Mouse (Mus musculus) embryonic fibroblast, embryonic 13.5 days (primary cell): ENCODE results near the gene Cipc. TPM values are rescaled to one million over a fixed set of nuclear protein-coding genes. Genes with fewer than 3 reads are reported as not detected.

Experiments used
- H3K27ac ChIP-seq: 2 replicates; pipeline ENCODE4 v1.5.1; 2012; ENCODE audit warnings: low read length, control low read depth, inconsistent platforms; ENCODE audit not compliant: insufficient read depth
- H3K4me1 ChIP-seq: 2 replicates; pipeline ENCODE4 v1.6.1; 2011; ENCODE audit warnings: low read length; ENCODE audit not compliant: control insufficient read depth, insufficient read depth
- H3K4me3 ChIP-seq: 2 replicates; pipeline ENCODE4 v1.5.1; 2011; ENCODE audit warnings: mild to moderate bottlenecking, control low read depth, low read length; ENCODE audit not compliant: insufficient read depth
- CTCF ChIP-seq: IDR thresholded peaks from 2 replicates; pipeline ENCODE4 v1.5.1; 2011; ENCODE audit warnings: mild to moderate bottlenecking, control low read depth, low read length, moderate library complexity, borderline replicate concordance; ENCODE audit not compliant: insufficient read depth
- POLR2A ChIP-seq: IDR thresholded peaks from 2 replicates; pipeline ENCODE4 v1.6.1; 2011; ENCODE audit warnings: low read depth, mild to moderate bottlenecking, control low read depth, low read length, moderate library complexity
- polyA plus RNA-seq: library from polyadenylated mRNA; stranded (reverse); fragments of >200 nt; gene quantifications from 2 replicates; pipeline ENCODE4 v1.2.4, GENCODE M21; 2011; ENCODE audit warnings: low read depth; ENCODE audit not compliant: missing spikeins, insufficient read length

The Cipc gene
- polyA plus RNA-seq, 1 experiment, result 25.1 TPM

GRCm38 (mm10) chr12:86947681-86948401 lies 998 bp downstream of the Cipc start:
- TF ChIP-seq CTCF (no peak), POLR2A (no peak)
- H3K27ac ChIP-seq, result peak overlapping the region; percentile 48
- H3K4me3 ChIP-seq, result peak overlapping the region; percentile 66
- H3K4me1 ChIP-seq, result peaks cover 8% of the 10 kb centered on the region

GRCm38 (mm10) chr12:86948627-86949026 lies 1.8 kb downstream of the Cipc start:
- no peak overlapping the region for H3K4me3 ChIP-seq
- TF ChIP-seq CTCF, result no peak
- no peak for TF ChIP-seq POLR2A
- H3K4me1 ChIP-seq, result peaks cover 8% of the 10 kb centered on the region
- H3K27ac ChIP-seq, result peak overlapping the region; percentile 48

DNA sequence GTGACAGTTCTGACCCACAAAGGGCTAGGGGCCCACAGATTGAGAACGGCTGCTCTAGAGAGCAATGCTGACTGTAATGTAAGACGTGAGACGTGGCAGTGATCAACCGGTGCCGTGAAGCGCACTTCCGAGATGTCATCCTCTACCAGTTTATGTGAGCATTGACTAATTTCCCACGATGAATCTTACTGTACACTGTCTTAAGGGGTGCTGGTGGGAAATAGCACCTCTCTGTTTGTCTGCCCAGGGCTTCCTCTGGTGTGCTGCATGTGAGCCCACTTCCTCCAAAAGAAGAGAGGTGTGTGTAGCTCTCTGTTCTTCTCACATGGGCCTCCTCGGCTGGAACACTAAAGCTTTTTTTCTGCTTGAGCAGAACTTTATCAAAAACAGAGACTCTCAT lies 2.7 kb downstream of the Cipc start:
- Histone ChIP-seq H3K4me1 (peaks cover 8% of the 10 kb centered on the region), H3K27ac (no peak overlapping the region), H3K4me3 (no peak overlapping the region)
- TF ChIP-seq POLR2A, result no peak
- no peak for TF ChIP-seq CTCF

DNA sequence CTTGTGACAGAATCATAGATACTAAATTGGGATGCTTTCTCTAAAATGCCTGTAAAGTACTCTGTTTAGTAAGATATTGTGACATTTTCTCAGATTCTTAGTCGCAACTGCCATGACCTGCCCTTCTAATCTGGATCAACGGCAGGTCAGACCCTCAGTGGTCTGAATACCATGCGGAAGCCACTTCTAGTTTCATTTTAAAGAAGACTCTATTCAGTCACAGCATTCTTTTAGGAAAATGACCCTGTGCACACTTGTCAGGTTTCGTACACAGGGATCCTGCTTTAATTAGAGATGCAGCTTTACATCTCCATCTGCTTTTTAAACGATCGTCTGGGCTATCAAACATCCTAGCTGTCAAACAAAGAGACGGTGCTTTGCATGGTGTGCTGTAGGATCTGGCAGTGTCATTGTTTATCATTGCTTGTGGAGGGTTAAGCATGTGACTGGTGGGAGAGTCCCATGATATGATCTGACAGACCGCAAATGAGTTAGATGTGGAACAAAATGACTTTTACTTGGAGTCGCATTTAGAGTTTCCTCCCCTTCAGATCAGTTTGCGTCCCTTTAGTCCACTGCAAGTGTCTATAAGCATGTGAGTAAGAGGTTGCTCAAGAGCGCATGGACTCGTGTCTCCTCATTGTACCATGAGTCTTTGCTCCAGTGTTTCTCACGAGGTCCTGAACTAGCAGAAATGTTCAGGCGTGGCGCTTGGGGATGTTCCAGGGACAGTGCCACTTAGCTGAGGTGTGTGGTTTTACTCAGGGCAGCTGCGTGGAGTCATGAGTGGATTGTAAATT lies 3.5 kb downstream of the Cipc start:
- Histone ChIP-seq H3K4me1 (peaks cover 9% of the 10 kb centered on the region), H3K4me3 (no peak overlapping the region), H3K27ac (no peak overlapping the region)
- no peak for TF ChIP-seq POLR2A
- no peak for TF ChIP-seq CTCF

- Histone ChIP-seq H3K4me3 (no peak overlapping the region), H3K4me1 (peaks cover 13% of the 10 kb centered on the region), H3K27ac (no peak overlapping the region)
- TF ChIP-seq CTCF (no peak), POLR2A (no peak)
Observed at GRCm38 (mm10) chr12:86950961-86951360, 4.1 kb downstream of the Cipc start.

DNA sequence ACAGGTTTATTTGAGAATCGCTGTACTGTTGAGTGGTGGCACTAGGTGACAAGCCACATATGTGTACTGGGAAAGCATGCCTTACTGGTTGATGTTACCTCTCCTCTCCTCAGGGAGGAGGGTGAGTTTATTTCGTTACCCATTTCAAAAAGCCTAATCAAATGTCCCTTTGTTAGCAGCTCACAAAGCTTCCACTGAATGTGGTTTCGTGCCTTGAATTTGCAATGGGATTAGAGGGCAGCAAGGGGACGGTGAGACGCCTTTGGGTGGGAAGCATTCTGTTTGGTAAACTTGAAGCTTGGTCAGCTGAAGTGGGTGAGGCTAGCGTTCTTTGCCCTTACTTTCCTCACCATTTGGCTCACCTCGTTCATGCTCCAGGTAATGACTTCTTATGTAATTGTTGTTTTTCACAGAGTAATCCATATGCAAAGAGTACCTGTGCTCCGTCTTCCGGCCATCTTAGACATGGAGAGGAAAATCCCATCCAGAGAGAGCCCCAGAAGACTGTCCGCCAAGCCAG lies 5.5 kb downstream of the Cipc start:
- Histone ChIP-seq H3K4me1 (peaks cover 13% of the 10 kb centered on the region), H3K4me3 (no peak overlapping the region), H3K27ac (no peak overlapping the region)
- TF ChIP-seq CTCF (no peak), POLR2A (no peak)

DNA sequence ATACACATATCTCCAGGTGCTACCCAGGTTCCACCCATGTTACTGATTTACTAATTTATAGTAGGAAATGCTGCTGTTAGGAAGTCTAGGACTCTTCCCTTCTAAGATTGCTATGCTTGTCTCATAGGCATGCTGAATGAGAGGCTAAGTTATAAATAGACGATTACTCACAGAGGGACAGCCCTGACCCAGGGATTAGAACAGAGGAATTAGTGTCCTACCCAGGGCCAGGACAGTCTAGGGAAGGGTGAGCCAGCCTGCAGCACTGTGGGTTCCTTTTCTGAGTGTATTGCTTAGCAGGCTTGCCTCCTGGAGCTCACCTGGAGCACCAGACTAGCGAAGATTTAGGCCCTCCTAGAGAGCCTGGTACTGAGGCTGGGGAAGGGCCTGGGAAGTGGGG lies 9.1 kb downstream of the Cipc start:
- Histone ChIP-seq H3K4me3 (no peak overlapping the region), H3K4me1 (peaks cover 5% of the 10 kb centered on the region), H3K27ac (no peak overlapping the region)
- TF ChIP-seq POLR2A, result no peak
- TF ChIP-seq CTCF, result no peak

- H3K4me1 ChIP-seq, result peaks cover 5% of the 10 kb centered on the region
- no peak overlapping the region for H3K4me3 ChIP-seq
- TF ChIP-seq POLR2A (no peak), CTCF (no peak)
- H3K27ac ChIP-seq, result no peak overlapping the region
Observed at GRCm38 (mm10) chr12:86958558-86958957, 11.7 kb downstream of the Cipc start.

GRCm38 (mm10) chr12:86959661-86960060 lies 12.8 kb downstream of the Cipc start:
- TF ChIP-seq POLR2A, result no peak
- TF ChIP-seq CTCF, result no peak

DNA sequence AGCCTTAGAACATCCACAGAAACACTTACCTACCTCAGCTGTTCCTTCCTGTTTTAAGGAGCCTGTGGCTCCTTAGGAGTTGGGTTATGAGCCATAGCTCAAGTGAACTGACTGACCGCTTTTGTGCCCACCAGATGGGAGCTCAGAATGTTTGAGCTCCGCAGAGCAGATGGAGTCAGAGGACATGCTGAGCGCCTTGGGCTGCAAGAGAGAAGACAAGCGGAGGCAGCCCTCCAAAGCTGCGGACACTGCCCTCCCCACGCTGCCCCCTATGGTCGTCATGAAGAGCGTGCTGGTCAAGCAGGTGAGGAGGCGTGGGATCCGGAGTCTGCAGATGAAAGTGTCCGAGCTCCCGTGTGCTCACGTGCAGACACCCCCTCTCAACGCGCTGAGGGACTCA lies 13.3 kb downstream of the Cipc start:
- Histone ChIP-seq H3K4me3 (no peak overlapping the region), H3K27ac (no peak overlapping the region), H3K4me1 (peaks cover 5% of the 10 kb centered on the region)
- TF ChIP-seq POLR2A (no peak), CTCF (no peak)

More at GRCm38 (mm10) chr12:86959661-86960060, 12.8 kb downstream of the Cipc start:
- no peak overlapping the region for H3K27ac ChIP-seq
- no peak overlapping the region for H3K4me3 ChIP-seq
- peaks cover 5% of the 10 kb centered on the region for H3K4me1 ChIP-seq

DNA sequence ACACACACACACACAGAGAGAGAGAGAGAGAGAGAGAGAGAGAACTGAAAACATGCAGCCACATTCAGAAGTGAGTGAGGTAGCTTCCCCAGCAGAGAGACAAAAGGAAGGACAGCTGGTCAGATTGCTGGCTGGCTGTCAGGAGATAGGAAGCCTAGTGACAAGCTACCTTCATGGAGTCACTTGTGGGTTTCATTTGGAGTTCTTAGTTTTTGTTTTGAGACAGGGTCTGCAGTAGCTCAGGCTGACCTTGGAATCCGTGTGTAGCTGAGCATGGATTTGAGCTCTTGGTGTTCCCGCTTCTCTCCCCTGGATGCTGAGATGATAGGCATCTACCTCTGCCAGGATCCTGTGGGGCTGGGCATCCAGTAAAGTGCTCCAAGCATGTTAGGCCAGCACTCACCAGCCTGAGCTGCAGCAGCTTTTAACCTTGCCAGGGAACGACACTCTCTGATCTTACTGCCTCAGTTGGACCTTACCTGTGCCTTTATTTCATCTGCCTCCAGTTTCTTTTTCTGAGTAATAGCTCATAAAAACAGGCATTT lies 14.0 kb downstream of the Cipc start:
- no peak overlapping the region for H3K27ac ChIP-seq
- H3K4me1 ChIP-seq, result no peaks in the 10 kb centered on the region
- TF ChIP-seq CTCF (no peak), POLR2A (no peak)
- H3K4me3 ChIP-seq, result no peak overlapping the region
